Comparison of ENCODE assay signal across 9 mouse cellular contexts in the genomic region with DNA sequence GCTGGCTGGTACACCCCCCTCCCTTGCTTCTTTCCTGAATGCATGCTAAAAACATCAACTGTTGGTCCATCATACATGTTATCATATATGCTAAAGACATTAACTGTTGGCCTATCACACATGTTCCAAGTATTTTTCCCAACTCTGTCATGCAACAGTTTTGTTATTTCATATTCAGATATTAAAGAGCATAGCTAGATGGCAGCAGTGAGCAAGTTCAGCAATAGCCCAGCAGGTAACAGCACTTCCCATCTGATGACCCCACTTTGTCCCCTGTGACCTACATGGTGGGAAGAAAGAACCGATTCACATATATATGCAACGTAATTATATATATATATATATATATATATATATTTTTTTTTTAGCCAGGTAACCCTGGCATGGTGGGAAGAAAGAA.
A peak's percentile ranks its signal among the peaks of the same experiment; 100 is the strongest.
DNase-seq lines count a peak whose midpoint lies in the region; ATAC-seq and TF ChIP-seq lines count a peak whose summit lies in the region.
"Had no signal": no experiment of that assay in that cellular context is flagged by ENCODE, and none has a peak within 500 bp of the region (broad histone marks: within the 10 kb centered on the region; RNA-seq: fewer than 3 reads in every experiment).

No protein-coding gene starts in this region.

- no peaks in the 10 kb centered on the region for H3K27me3 ChIP-seq in intestine, postnatal 0 days (replicated peaks; ENCODE audit: control insufficient read depth, insufficient read depth, low read length)
- H3K27me3 ChIP-seq in intestine, embryonic 15.5 days (replicated peaks), result no peaks in the 10 kb centered on the region
- H3K27me3 ChIP-seq: embryonic facial prominence, embryonic 13.5 days had no signal

- H3K36me3 ChIP-seq in intestine, postnatal 0 days (ENCODE audit: control insufficient read depth, insufficient read depth), result no peaks in the 10 kb centered on the region
- H3K36me3 ChIP-seq in intestine, embryonic 15.5 days, result no peaks in the 10 kb centered on the region

- 60% methylated on average over 2 of the region's 2 CpGs for WGBS in intestine, postnatal 0 days
- 45% methylated on average over 2 of the region's 2 CpGs for WGBS in intestine, embryonic 15.5 days

- H3K9me3 ChIP-seq in intestine, postnatal 0 days (ENCODE audit: control insufficient read depth), result no peaks in the 10 kb centered on the region
- H3K9me3 ChIP-seq in intestine, embryonic 15.5 days, result no peaks in the 10 kb centered on the region
- H3K9me3 ChIP-seq: embryonic facial prominence, embryonic 13.5 days had no signal

- TF ChIP-seq CTCF in intestine, postnatal 0 days (IDR thresholded peaks at IDR 0.05; ENCODE audit: low read depth), result peak; percentile 80

- no peaks in the 10 kb centered on the region for H3K4me1 ChIP-seq in intestine, postnatal 0 days (replicated peaks; ENCODE audit: control insufficient read depth, insufficient read depth, low read length)
- H3K4me1 ChIP-seq in intestine, embryonic 15.5 days (replicated peaks), result no peaks in the 10 kb centered on the region
- H3K4me1 ChIP-seq: embryonic facial prominence, embryonic 13.5 days had no signal

- no peak overlapping the region for H3K4me2 ChIP-seq in intestine, postnatal 0 days (replicated peaks; ENCODE audit: low read depth)
- H3K4me2 ChIP-seq in intestine, embryonic 15.5 days (replicated peaks), result no peak overlapping the region
- H3K4me2 ChIP-seq: embryonic facial prominence, embryonic 13.5 days had no signal

- no peak overlapping the region for H3K27ac ChIP-seq in intestine, postnatal 0 days (ENCODE audit: low read depth, low read length)
- H3K27ac ChIP-seq in intestine, embryonic 15.5 days, result no peak overlapping the region
- H3K27ac ChIP-seq: embryonic facial prominence, embryonic 13.5 days had no signal

- no peak for ATAC-seq in intestine, postnatal 0 days
- no peak for ATAC-seq in intestine, embryonic 15.5 days

- no peak overlapping the region for H3K9ac ChIP-seq in intestine, postnatal 0 days (ENCODE audit: low read depth, low read length)
- no peak overlapping the region for H3K9ac ChIP-seq in intestine, embryonic 15.5 days
- H3K9ac ChIP-seq: embryonic facial prominence, embryonic 13.5 days had no signal

- intact Hi-C loops in gastrocnemius, postnatal 36 days (cut with DNase I), result loop anchor here (2.0 kb wide), 2 partner anchors 90 to 178 kb away; partner anchors contain the start of gene Kif13a

- H3K4me3 ChIP-seq in intestine, postnatal 0 days (ENCODE audit: low read depth, low read length), result no peak overlapping the region
- H3K4me3 ChIP-seq in intestine, embryonic 15.5 days (replicated peaks), result no peak overlapping the region
- H3K4me3 ChIP-seq: embryonic facial prominence, embryonic 13.5 days had no signal

- DNase-seq in 3T3-L1 (ENCODE audit: low read depth, low spot score), result peak; percentile 65
- peak; percentile 3 to 4 for DNase-seq in CD8-positive naive resting alpha-beta T cell, adult 2 months (ENCODE audit: low read depth in 2 of 2, low spot score in 2 of 2)
- peak; percentile 44 to 73 for DNase-seq in cerebellum, postnatal 25 days
- DNase-seq in lung, postnatal 14 days, result peak; percentile 59
- no peak for DNase-seq in left cerebral cortex, adult 11 months (ENCODE audit: low spot score)
- DNase-seq in gastrocnemius, postnatal 36 days, result no peak

Comparison
In these comparisons a context has a peak if more than half of its experiments do, and no peak if none do; other contexts are left out.
1. DNase-seq: peak in 3T3-L1 (single experiment), CD8-positive naive resting alpha-beta T cell, adult 2 months (2 of 2), cerebellum, postnatal 25 days (2 of 2) and lung, postnatal 14 days (single experiment); none in left cerebral cortex, adult 11 months (single experiment) and gastrocnemius, postnatal 36 days (0 of 2).